Mouse (Mus musculus): ENCODE data around the gene Camsap2. TPM values are rescaled to one million over a fixed set of nuclear protein-coding genes. Genes with fewer than 3 reads are reported as not detected.

Gene Camsap2
- polyA plus RNA-seq, 1 experiment, result 11.6 TPM

DNA sequence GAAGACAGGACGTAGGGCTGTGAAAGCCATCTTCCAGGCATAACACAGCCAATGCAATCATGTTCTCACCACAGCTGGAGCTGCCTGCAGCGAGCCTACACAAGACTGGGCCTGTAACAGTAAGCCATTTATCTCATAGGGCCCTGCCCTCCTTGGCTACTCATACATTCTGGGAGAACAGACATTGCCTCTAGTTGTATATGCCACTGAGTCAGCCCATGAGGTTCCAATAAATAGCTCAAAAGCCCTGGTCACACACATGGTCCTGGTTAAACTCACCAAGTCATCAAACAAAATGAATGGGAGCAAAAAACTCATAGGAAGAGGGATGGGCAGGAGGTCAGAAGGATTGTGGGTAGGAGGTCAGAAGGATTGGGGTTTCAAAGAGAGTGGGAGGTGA, 17.3 kb downstream of the Camsap2 start:
- 82% methylated on average over 2 of the region's 2 CpGs for WGBS
- TF ChIP-seq POLR2A (IDR thresholded peaks at IDR 0.05; ENCODE audit: borderline replicate concordance, extremely low read depth, low read depth, low read length) (no peak), CTCF (IDR thresholded peaks at IDR 0.05; ENCODE audit: insufficient read depth, low read length) (no peak)
- DNase-seq, result no peak
- peaks cover 10% of the 10 kb centered on the region for H3K4me1 ChIP-seq (ENCODE audit: control insufficient read depth, insufficient read depth, low read length)
- no peak overlapping the region for H3K4me3 ChIP-seq (replicated peaks; ENCODE audit: extremely low read depth, low read depth, low read length)

- DNase-seq, result no peak
- WGBS, result 80% methylated on average over 3 of the region's 3 CpGs
These were observed 18.3 kb downstream of the Camsap2 start for GRCm38 (mm10) chr1:136327638-136328037.

DNA sequence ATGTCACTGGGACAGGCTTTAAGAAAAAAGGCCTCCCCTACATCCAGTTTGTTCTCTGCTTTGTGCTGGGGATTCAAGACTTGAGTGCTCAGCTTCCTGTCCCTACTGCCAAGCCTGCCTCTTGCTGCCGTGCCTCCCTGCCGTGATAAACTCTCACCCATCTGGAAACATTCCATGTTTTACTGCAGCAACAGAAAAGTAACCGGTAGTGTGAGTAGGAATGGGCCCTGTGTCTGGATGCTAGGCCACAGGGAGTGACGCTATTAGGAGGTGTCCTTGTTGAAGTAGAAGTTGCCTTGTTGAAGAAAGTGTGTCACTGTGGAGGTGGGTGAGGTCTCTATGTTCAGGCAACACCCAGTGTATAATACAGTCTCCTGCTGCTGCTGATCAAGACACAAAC, 20.0 kb downstream of the Camsap2 start:
- no peak for DNase-seq
- H3K4me1 ChIP-seq (ENCODE audit: control insufficient read depth, insufficient read depth, low read length), result peaks cover 10% of the 10 kb centered on the region
- TF ChIP-seq POLR2A (IDR thresholded peaks at IDR 0.05; ENCODE audit: borderline replicate concordance, extremely low read depth, low read depth, low read length) (no peak), CTCF (IDR thresholded peaks at IDR 0.05; ENCODE audit: insufficient read depth, low read length) (no peak)
- 13% methylated on average over 4 of the region's 4 CpGs for WGBS
- no peak overlapping the region for H3K4me3 ChIP-seq (replicated peaks; ENCODE audit: extremely low read depth, low read depth, low read length)

More at GRCm38 (mm10) chr1:136327638-136328037, 18.3 kb downstream of the Camsap2 start:
- Histone ChIP-seq H3K4me3 (replicated peaks; ENCODE audit: extremely low read depth, low read depth, low read length) (no peak overlapping the region), H3K4me1 (ENCODE audit: control insufficient read depth, insufficient read depth, low read length) (peaks cover 10% of the 10 kb centered on the region)
- TF ChIP-seq CTCF (IDR thresholded peaks at IDR 0.05; ENCODE audit: insufficient read depth, low read length), result no peak
- TF ChIP-seq POLR2A (IDR thresholded peaks at IDR 0.05; ENCODE audit: borderline replicate concordance, extremely low read depth, low read depth, low read length), result no peak

GRCm38 (mm10) chr1:136322331-136322730, 23.6 kb downstream of the Camsap2 start:
- H3K4me3 ChIP-seq (replicated peaks; ENCODE audit: extremely low read depth, low read depth, low read length), result no peak overlapping the region
- H3K4me1 ChIP-seq (ENCODE audit: control insufficient read depth, insufficient read depth, low read length), result peaks cover 10% of the 10 kb centered on the region
- TF ChIP-seq CTCF (IDR thresholded peaks at IDR 0.05; ENCODE audit: insufficient read depth, low read length) (no peak), POLR2A (IDR thresholded peaks at IDR 0.05; ENCODE audit: borderline replicate concordance, extremely low read depth, low read depth, low read length) (no peak)
- 83% methylated on average over 4 of the region's 4 CpGs for WGBS
- DNase-seq, result no peak

DNA sequence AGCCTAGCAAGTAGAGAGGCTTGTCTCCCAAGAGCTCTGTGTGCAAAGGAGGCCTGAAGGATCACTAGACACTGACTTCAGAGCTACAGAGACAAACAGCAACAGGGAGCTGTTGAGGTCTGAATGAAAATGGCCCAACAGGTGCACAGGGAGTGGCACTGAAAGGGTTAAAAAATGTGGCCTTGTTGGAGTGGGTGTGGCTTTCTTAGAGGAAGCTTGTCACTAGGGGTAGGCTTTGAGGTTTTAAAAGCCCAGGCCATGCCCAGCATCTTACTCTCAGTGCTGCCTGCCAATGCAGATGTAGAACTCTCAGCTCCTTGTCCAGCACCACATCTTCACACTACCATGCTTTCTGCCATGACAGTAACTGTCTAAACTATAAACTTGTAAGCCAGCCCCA, 29.6 kb downstream of the Camsap2 start:
- TF ChIP-seq POLR2A (IDR thresholded peaks at IDR 0.05; ENCODE audit: borderline replicate concordance, extremely low read depth, low read depth, low read length), result no peak
- TF ChIP-seq CTCF (IDR thresholded peaks at IDR 0.05; ENCODE audit: insufficient read depth, low read length), result no peak
- Histone ChIP-seq H3K4me3 (replicated peaks; ENCODE audit: extremely low read depth, low read depth, low read length) (no peak overlapping the region), H3K4me1 (ENCODE audit: control insufficient read depth, insufficient read depth, low read length) (peaks cover 2% of the 10 kb centered on the region; the same call in 1 of the 2 replicates)
- DNase-seq, result no peak

DNA sequence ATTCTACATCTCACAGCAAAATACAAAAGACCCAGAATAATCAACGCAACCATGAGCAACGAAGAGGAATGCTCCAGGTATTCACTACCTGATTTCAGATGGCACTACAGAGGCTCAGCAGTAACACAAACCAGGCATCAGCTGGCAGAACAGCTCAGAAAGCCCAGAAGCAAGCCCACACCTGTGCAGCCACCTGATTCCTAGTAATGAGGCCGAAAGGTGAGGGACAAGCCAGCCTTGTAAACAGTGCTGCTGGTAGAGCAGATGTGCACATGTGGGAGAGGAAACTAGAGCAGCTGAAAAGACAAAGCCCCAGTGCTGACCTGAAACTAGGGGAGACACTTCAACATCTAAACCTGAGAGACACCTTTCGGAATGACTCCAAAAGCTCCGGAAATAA, 36.7 kb downstream of the Camsap2 start:
- 89% methylated on average over 5 of the region's 5 CpGs for WGBS
- DNase-seq, result no peak
- no peak overlapping the region for H3K4me3 ChIP-seq (replicated peaks; ENCODE audit: extremely low read depth, low read depth, low read length)

DNA sequence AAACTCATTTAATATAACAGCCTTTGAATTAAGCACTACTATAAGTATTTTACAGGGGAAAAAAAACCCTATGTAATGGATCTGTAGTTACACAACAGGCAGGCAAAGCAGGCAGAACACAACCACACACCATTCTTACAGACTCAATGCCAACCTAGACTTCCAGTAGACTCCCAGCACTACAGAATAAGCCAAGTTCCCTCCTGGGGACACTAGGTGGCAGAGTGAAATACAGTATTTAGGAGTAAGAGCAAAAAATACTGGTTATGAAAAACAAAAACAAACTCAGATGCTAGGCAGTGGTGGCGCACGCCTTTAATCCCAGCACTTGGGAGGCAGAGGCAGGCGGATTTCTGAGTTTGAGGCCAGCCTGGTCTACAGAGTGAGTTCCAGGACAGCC, 39.5 kb downstream of the Camsap2 start:
- no peaks in the 10 kb centered on the region for H3K4me1 ChIP-seq (ENCODE audit: control insufficient read depth, insufficient read depth, low read length)
- no peak overlapping the region for H3K4me3 ChIP-seq (replicated peaks; ENCODE audit: extremely low read depth, low read depth, low read length)
- WGBS, result 54% methylated on average over 3 of the region's 3 CpGs
- DNase-seq, result no peak
- TF ChIP-seq POLR2A (IDR thresholded peaks at IDR 0.05; ENCODE audit: borderline replicate concordance, extremely low read depth, low read depth, low read length) (no peak), CTCF (IDR thresholded peaks at IDR 0.05; ENCODE audit: insufficient read depth, low read length) (0 out of 2 replicates have a peak, but pooled peaks have one; percentile 24)

More for the DNA sequence above, 36.7 kb downstream of the Camsap2 start:
- TF ChIP-seq POLR2A (IDR thresholded peaks at IDR 0.05; ENCODE audit: borderline replicate concordance, extremely low read depth, low read depth, low read length) (no peak), CTCF (IDR thresholded peaks at IDR 0.05; ENCODE audit: insufficient read depth, low read length) (no peak)
- peaks cover 2% of the 10 kb centered on the region; the same call in 1 of the 2 replicates for H3K4me1 ChIP-seq (ENCODE audit: control insufficient read depth, insufficient read depth, low read length)

GRCm38 (mm10) chr1:136293961-136294360, 51.9 kb downstream of the Camsap2 start:
- TF ChIP-seq CTCF (IDR thresholded peaks at IDR 0.05; ENCODE audit: insufficient read depth, low read length) (no peak), POLR2A (IDR thresholded peaks at IDR 0.05; ENCODE audit: borderline replicate concordance, extremely low read depth, low read depth, low read length) (no peak)
- H3K4me1 ChIP-seq (ENCODE audit: control insufficient read depth, insufficient read depth, low read length), result no peaks in the 10 kb centered on the region; the same call in 1 of the 2 replicates
- DNase-seq, result no peak
- H3K4me3 ChIP-seq (replicated peaks; ENCODE audit: extremely low read depth, low read depth, low read length), result no peak overlapping the region

DNA sequence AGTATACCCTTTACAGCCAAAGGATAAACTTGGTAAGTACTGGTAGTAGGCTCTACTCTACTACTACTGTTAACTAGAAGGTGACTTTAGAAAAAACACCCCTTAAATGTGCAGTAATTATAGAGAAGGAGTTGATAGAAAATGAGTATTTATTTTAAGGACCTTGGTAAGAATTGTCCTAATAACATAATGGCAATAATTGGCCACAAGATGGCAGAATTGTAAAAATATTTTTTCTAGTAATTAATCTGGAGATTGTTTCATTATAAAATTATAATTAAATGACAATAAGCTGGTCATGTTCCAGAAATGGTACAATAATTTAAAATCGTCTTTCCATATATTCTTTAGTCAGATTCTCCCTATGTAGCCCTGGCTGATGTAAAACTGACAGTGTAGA, 56.1 kb downstream of the Camsap2 start:
- no peaks in the 10 kb centered on the region; the same call in 1 of the 2 replicates for H3K4me1 ChIP-seq (ENCODE audit: control insufficient read depth, insufficient read depth, low read length)
- 54% methylated on average over 1 of the region's 1 CpGs for WGBS
- TF ChIP-seq POLR2A (IDR thresholded peaks at IDR 0.05; ENCODE audit: borderline replicate concordance, extremely low read depth, low read depth, low read length), result no peak
- TF ChIP-seq CTCF (IDR thresholded peaks at IDR 0.05; ENCODE audit: insufficient read depth, low read length), result no peak
- no peak overlapping the region for H3K4me3 ChIP-seq (replicated peaks; ENCODE audit: extremely low read depth, low read depth, low read length)
- DNase-seq, result no peak

DNA sequence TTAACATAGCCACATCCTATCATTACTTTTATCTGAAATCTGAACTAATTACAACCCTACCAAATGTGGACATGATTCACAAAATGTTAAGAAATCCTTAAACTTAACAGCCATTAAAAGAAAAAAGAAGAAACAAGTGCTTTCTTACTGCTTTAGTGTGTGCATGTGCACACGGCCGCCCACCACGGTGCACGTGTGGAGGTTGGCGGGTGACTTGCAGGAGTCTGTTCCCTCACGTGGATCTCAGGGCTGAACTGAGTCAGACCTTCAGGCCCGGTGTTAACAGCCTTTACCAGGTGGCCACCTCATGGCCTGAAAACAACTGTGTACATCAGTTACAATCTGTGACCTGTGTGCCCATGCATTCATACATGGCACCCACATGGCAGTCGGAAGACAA, 68.5 kb downstream of the Camsap2 start:
- 92% methylated on average over 8 of the region's 8 CpGs for WGBS
- no peaks in the 10 kb centered on the region for H3K4me1 ChIP-seq (ENCODE audit: control insufficient read depth, insufficient read depth, low read length)
- H3K4me3 ChIP-seq (replicated peaks; ENCODE audit: extremely low read depth, low read depth, low read length), result no peak overlapping the region
- no peak for TF ChIP-seq POLR2A (IDR thresholded peaks at IDR 0.05; ENCODE audit: borderline replicate concordance, extremely low read depth, low read depth, low read length)
- no peak for TF ChIP-seq CTCF (IDR thresholded peaks at IDR 0.05; ENCODE audit: insufficient read depth, low read length)
- no peak for DNase-seq
